Mouse (Mus musculus) retina, postnatal 7 days (tissue): ENCODE results near the gene Golga1.

Source experiments
- DNase-seq: peaks from one replicate; pipeline ENCODE4 v3.0.0-alpha.2; 2012; ENCODE audit warnings: low read depth, low spot score

Gene Golga1

DNA sequence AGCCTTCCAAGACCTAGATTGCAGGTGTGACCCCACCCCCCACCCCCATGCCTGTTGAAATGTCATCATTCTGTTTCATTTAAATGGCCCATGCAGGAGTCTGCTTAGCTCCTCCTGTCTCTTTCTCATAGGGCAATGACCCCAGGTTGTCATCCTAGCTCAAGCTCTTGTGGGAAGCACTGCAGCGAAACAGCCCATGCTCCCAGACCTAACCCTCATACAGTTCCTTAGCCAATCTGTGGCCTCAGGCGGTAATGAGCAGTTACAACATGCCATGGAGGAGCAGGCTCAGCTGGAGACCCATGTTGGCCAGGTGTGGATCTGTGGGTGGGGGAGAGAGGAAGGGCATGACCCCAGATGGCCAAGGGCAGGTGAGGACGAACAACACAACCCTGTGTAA is 90.2 kb downstream of the Golga1 start:
- DNase-seq = no peak

DNA sequence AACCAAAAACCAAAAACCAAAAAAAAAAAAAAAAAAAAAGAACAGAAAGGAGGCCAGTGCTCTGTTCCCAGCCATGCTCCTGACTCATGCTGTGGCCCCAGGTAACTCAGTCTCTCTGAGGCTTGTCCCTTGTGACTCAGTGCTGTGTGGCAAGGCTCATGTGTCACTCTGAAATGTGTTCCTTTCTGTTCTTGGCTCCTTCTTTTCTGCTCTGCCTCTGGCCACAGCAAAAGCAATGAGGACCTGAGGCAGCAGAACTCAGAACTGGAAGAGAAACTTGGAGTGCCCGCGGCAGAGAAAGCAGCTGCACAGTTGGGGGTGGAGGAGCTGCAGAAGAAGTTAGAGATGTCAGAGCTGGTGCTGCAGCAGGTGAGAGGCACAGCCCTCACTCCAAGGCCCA is 91.2 kb downstream of the Golga1 start:
- DNase-seq = no peak

GRCm38 (mm10) chr2:38973701-38974100 is 91.6 kb downstream of the Golga1 start:
- DNase-seq = no peak

- DNase-seq = no peak
Measured at GRCm38 (mm10) chr2:38973223-38973622, 92.1 kb downstream of the Golga1 start.

- no peak for DNase-seq
Measured at GRCm38 (mm10) chr2:38970057-38970456, 95.3 kb downstream of the Golga1 start.

DNA sequence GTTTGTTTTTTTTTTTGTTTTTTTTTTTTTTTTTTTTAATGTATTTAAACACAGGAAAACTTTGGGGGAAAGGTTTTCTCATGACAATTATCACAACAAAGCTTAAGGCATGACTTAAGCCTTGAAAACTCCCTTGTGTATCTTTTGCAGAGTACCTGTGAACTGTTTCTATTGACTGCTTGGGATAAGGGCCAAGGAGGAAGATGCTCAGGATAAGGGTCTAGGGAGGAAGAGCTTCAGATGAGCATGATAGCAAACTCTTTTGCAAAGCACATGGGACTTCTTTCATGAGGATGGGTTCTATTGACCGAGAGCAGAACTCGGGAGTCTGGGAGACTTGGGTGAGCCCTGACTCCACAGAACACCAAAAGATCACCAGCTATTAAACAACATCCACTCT is 95.7 kb downstream of the Golga1 start:
- DNase-seq = no peak
